Mouse (Mus musculus) hematopoietic stem cell, adult 5-6 weeks (primary cell): ENCODE measurements around the gene Gm10283. TPM values are rescaled to one million over a fixed set of nuclear protein-coding genes. Genes with fewer than 3 reads are reported as not detected.
"Not testable (repeated sequence)": the region's sequence is repeated elsewhere in the genome, so short reads cannot be mapped to it uniquely, and the experiment has no call there.

Experiments
- ATAC-seq, 2 experiments: fragments of 125-278 bp in 1 of 2; replicated peaks in 1 of 2; 2 replicates each; pipeline ENCODE4 v1.8.0; 2016 to 2017; ENCODE audit warnings: inconsistent platforms in 2 of 2, mild to moderate bottlenecking in 2 of 2, moderate number of reproducible peaks in 2 of 2, low read depth in 1 of 2, moderate TSS enrichment in 1 of 2; ENCODE audit not compliant: low FRiP score in 2 of 2, poor library complexity in 2 of 2, severe bottlenecking in 2 of 2, insufficient read depth in 1 of 2, low TSS enrichment in 1 of 2
- total RNA-seq: library from RNA; stranded (forward); fragments of 172-1452, 232-1000 nt; gene quantifications from 2 replicates; pipeline ENCODE4 v1.2.3, GENCODE M21; 2017

Gene Gm10283
- total RNA-seq: not detected in 2 replicates

DNA sequence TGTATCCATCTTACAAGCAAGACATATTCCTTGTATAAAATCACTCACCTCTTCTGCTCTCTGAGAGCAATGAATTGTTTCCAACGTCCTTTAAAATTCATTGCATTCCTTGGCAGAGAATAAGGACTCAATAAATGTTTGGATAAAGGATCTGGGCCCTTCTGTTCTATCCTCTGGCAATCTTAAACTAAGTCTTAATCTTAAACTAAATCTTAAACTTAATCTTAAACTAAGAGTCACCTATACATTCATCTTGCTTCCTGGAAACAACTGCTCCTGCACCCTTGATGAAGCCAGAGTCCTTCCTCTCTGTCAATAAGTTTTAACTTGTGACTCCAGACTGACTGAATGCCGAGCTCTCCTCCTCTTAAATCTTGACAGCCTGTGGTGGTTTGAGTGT, at the start of gene Gm10283:
Gm10283 (minus strand) TSS at position 101 of the 400 bp plus-strand sequence.
- no peak for ATAC-seq

DNA sequence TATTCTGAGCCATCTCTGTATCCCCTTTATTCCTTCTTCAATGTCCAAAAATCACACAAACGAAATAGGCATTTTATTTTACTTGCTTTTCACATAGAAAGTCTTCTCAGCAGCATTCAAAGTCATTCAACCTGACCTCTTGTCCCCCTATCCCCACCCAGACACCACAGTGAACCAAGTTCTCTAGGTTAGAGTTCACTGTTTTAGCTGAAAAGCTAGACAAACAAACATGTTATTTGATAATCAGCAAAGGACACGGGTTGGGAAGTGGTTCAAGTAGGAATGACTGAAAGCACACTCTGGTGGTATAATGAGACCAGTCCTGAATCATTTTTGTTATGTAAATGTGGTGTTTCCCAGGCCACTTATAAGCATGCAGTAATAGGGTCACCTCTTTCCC, 31.9 kb upstream of the Gm10283 start:
- no peak for ATAC-seq

DNA sequence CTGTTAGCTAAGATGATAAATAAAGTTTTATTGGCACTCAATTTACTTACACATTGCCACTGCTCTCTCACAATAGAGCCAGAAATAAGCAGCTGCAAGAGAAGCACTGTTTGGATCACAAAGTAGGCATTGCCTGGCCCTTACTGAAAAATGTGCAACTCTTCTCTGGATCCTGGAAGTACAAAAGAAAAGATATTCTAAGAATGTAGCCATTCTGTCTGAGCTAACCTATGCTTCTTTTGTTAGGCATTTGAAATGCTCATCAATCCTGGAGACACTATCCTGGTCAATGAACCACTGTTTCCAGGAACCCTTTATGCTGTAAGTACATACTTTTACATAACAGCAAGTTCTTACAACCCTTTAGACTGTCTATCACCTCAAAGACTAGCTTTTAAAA, 15.3 kb upstream of the Gm10283 start:
- ATAC-seq: no peak

DNA sequence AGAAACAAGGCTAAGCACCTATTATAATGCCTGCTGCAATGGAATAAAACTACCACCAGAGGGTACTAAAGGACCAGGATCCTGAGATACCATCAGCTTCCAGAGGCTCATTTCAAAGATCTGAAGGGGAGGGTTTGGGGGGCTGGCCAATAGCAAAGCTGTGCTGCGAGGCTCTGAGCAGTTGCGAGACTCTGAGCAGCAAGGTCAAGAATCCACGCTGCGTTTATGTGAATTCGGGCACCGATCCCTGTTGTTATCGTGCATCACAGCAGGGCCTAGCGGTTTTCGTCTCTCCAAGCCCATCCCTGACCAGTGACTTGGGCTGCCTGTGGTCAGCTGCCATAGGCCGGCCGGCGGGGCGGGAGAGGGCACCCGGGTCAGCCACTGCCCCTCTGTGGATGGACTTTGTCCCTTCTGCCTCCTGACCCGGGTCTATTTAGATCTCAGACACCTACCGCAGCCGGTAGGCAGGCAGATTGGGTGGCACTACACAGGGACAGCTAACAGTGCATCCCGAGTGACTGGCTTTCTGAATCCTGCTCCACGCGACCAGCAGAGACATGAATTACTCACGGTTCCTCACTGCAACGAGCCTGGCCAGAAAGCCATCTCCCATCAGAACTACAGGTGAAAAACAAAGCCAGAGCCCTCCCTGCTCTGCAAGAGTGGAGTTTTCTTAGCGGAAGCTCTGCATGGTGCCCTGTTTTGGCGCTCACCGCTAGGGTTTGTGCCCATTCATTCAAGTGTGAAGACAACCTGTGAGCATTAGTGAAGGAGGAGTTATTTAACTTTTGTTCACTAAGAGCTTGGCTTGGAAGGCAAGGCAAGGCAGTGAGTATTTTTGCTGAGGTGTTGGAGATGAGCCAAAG, 2.9 kb upstream of the Gm10283 start, which contains the start of gene Aadat:
Aadat (plus strand) TSS at position 280 of the 869 bp plus-strand sequence.
- peak; percentile 88 to 90 for ATAC-seq

DNA sequence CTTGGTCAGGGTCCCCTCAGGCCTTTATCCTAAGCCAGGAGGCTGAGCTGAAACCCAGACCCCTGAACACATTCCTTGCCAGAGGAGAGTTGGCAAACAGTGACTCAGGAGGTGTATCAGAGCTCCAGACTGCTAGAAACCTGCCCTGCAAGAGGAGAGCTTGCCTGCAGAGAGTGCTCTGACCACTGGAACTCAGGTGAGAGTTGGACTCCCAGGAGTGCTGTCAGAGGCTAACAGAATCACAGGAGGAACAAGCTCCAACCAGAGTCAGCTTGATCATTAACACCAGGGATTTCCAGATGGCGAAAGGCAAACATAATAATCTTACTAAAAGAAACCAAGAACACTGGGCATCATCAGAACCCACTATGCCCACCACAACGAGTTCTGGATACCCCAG, 8.0 kb downstream of the Gm10283 start:
- ATAC-seq: not testable (repeated sequence)

DNA sequence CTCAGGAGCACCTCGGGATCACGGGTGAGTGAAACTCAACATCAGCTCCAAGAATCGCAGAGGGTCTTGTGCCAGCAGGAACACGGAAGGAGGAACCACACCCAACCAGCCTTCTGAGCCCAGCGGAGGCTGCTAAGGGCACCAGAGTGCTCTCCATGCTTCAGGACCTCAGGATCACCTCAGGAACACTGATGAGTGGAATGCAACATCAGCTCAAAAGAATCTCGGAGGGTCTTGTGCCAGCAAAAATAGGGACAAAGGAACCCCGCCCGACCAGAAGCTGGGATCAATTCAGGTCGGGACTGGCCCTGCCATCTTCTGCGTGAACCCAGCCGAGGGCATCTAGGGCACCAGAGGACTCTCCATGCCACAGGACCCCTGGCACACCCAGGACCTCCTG, 8.4 kb downstream of the Gm10283 start:
- no peak for ATAC-seq

DNA sequence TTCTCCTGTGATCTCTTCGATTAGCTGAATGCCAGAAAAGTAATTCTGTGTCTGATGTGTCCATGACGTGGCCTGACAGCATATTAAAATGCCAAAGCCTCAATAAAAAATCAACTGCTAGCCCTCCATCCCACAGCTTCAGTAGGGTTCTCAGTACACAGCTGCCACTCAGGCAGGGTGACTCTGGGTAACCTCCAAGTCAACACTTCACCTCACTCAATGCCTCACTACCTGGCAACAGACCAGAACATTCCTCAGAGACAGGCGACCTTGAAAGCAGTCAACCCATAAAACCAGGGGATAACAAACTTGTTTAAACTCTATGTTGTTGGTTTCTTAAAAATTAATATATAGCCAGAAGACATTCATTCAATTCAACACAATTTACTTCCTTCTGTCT, 10.5 kb downstream of the Gm10283 start:
- ATAC-seq: no peak

DNA sequence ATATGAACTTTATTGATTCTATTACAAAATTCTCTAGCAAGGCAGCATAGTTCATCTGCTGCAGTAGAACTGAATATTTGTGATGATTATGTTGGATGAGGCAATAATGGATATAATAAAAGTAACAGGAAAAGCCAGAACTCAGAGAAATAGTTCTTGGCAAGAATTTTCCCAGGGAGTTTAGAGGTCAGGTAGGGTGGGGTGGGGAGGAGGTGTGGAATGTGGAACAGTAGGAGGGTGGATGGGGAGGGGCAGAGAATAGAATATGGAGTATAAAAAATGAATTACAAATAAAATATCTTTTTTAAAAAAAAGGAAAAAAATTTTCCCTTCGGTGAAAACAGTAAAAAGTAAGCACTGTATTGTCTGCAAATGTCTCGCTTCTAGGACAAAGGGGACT, 11.1 kb downstream of the Gm10283 start:
- ATAC-seq: no peak

DNA sequence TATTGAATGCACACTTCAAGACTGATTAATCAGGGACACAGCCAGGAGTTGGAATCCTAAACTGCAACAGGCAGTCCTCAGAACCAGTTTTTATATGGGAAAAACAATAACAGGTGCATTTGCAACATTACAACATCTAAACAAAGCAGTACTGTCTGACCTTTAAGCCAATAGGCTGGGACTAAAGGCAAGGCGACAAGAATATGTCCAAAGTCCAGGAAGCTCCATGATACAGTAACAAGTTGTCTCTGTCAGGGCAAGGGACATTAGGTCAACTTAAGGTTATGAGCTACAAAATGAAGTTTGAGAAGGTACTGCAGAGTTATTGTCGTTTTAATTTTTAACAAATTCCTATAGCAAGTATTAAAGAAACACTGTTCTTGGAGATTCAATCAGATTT, 12.9 kb downstream of the Gm10283 start:
- ATAC-seq: no peak

DNA sequence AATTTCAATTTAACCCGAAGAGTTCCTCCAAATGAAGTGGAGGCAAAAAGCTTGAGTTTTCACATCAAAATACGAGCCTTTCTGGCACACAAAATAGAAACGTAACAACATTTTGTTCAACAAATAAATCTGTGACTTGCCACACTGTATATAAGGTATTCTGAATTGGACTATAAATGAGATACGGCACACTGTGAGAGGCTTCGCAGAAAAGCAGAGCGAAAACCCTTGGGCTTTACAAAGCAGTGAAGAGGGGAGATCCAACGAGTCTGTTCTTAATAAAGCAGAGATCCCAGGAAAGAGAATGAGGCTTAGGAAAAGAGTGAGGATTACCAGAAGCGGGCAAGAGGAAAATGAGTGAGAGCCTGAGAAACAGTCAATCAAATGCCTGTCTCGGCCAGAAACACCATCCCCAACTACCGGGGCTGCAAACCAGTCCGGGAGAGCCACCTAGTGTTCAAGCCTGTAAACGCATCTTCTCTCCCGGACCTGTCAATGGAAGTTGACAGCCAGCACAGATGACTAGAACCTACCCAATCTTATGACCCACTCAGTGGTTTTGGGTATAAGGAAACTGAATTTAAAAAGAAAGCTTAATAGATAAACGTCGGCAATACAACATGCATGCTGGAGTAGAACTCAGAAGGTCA, 36.2 kb downstream of the Gm10283 start:
- ATAC-seq: peak; percentile 81 to 85

DNA sequence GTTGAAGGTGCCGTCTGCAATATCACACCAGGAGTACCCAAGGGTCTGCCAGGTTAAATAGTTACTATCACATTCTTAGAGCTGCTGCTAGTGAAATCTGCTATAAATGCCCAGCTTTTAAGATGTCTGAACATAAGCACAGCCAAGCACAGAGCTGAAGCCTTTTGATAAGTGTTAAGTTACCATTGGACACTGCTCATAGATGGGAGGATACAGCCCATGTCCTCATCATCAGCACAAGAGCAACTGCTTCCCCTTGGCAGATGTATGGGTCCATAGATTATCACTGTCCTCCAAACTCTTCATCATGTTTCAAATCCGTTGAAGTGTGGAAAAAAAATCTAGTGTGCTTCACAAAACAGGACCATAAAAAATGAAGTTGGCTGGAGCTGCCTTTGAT, 53.7 kb downstream of the Gm10283 start:
- no peak for ATAC-seq

DNA sequence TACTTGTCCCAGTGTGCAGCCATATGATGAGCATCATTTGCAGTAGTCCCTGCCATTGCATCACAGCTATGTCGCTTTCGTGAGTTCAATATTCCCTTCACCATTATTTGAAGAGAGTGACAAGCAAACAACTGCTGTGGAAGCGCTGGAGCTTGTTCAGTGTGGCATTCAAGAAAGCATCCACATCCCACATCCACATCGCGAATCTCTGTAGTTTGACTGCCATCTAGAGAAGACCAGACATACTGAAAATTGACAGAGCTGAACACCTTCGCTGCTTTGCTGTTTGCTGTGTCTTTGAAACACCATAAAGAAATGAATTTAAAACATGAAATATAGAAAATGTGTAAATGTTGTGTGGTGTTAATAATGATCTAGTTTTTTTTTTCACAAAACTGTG, 58.0 kb downstream of the Gm10283 start:
- ATAC-seq: no peak

DNA sequence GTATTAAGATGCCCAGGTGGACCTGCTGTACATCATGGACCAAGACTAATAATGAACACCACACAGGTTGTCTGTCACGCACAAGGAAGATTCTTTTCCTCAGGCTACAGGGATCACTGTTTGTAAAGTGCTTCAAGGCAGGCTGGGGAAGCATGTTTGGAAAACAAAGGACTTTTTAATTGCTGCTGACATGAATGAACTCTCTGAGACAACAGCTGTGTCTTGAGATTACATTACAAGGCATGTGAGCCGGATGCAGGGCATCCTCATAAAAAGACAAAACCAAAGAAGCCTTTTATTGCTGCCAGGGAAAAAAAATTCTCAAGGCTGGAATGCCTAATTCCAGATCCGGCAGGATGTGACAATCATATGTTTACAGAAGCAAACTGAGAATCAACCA, 64.4 kb downstream of the Gm10283 start:
- no peak for ATAC-seq

DNA sequence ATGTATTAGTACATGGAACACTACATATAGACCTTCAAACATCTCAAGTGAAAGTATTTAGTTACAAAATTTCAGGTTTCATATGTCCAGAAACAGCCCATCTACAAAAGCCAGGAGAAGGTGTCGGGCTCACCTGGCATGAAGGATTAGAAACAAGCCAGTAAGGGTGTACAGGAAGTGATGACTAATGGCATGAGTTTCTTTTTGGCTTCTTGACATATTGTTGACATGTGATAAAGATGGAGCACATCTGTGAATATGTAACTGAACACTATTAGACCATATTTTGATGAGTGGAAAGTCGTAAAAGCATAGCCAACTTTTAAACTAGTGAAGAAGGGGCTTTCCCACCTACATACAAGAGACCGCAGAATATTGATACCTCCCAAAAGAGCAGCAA, 66.1 kb downstream of the Gm10283 start:
- ATAC-seq: no peak

DNA sequence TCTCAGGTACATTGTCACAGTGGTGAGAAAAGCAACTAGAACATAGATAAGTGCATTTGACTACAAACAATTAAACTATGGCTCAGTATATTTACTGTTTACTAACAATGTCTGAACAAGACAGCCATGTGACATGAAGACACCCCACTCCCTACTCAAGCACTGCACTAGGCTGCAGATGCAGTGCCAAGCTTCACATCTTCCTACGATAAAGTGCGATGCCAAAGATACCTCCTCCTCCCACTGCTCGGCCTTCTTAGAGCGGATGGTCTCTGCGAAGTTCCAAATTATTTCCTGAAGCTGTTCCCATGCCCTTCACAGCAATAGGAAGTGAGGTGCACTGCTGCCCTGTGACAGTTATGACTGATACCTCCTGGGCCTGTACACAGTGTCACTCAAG, 70.3 kb downstream of the Gm10283 start:
- no peak for ATAC-seq

DNA sequence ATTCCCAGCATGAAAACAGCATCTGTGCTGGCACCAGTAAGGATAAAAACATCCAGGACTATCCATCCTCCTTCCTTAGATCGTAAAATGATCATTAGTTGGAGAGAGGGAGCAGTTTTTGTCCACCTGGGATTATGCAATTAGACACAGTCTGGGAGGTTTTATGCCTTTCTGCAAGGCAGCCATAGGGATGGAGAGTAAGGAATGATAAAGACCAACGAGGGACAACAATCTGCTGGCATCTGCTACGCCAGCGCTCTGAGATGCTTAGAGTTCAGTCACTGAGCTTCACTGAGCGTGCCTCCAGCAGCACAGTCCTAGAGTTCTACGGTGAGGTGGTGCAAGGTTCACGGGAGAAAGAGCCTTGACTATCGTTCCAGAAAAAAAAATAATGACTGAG, 96.6 kb downstream of the Gm10283 start:
- ATAC-seq: no peak

DNA sequence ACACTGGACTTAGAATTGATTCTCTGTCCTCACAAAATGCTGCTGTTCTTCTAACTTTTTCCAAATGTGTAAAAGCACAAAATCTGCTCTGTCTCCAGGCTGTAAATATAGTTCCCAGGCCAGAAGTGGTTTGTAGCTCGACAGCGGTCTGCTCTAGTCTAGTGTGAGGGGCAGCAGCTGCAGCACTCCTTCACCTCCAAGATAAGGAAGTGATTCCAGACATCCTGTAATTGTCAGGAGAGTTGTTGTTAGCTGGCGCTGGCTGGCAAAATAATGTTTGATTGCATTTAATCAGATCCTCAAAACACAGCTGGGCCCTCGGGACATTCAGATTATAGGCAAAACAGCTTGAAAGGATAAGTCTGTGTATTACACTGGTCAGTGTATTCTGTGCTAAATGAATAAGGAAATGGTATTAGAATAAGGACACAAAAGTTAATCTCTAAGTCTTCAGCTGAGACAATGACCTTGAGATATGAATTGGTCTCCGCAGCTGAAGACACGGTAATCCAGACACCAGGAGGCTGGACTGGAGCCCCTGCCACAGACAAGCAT, 97.9 kb downstream of the Gm10283 start:
- ATAC-seq: no peak

DNA sequence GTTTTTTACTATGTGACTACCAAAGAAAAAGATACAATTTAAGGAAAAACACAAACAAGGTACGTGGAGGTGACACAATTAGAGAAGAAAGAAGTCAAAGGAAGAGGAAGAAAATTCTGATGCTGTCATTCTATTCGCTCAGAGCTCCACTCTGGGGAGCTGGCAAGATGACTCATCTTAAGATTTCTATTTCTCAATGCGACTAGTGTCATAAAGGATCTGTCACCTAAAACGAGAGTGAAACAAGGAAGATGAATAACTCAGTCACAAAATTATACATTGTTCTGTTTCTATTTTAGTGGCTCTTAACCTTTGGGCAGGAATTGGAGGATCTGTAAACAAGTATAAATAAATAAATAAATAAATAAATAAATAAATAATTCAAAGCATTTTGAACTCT, 109.3 kb downstream of the Gm10283 start:
- ATAC-seq: no peak
